Mouse (Mus musculus) liver, embryonic 12.5 days (tissue): ENCODE measurements around the gene Atp11b. TPM values are rescaled to one million over a fixed set of nuclear protein-coding genes. Genes with fewer than 3 reads are reported as not detected.

Experiments used
- ATAC-seq: fragments of 200-750 bp; cut with Nextera tagmentation; 2 replicates; pipeline ENCODE4 v1.8.0; 2017; ENCODE audit warnings: moderate number of reproducible peaks, mild to moderate bottlenecking, moderate library complexity
- H3K27ac ChIP-seq: fragments of 300-500 bp; sonication (generic); 2 replicates; pipeline ENCODE4 v1.5.1; 2016; ENCODE audit warnings: mild to moderate bottlenecking
- H3K27me3 ChIP-seq: fragments of 300-500 bp; sonication (generic); replicated peaks from 2 replicates; pipeline ENCODE4 v1.6.1; 2016; ENCODE audit warnings: mild to moderate bottlenecking, moderate library complexity
- H3K36me3 ChIP-seq: fragments of 300-500 bp; sonication (generic); 2 replicates; pipeline ENCODE4 v1.6.1; 2016; ENCODE audit warnings: mild to moderate bottlenecking, moderate library complexity
- H3K4me1 ChIP-seq: fragments of 300-500 bp; sonication (generic); 2 replicates; pipeline ENCODE4 v1.6.1; 2016
- H3K4me2 ChIP-seq: fragments of 300-500 bp; sonication (generic); 2 replicates; pipeline ENCODE4 v1.6.1; 2016; ENCODE audit warnings: mild to moderate bottlenecking, moderate library complexity
- H3K4me3 ChIP-seq: fragments of 300-500 bp; sonication (generic); 2 replicates; pipeline ENCODE4 v1.5.1; 2016; ENCODE audit warnings: mild to moderate bottlenecking, moderate library complexity
- H3K9ac ChIP-seq: fragments of 300-500 bp; sonication (generic); 2 replicates; pipeline ENCODE4 v1.6.1; 2016; ENCODE audit warnings: mild to moderate bottlenecking, moderate library complexity
- H3K9me3 ChIP-seq: fragments of 300-500 bp; sonication (generic); replicated peaks from 2 replicates; pipeline ENCODE4 v1.6.1; 2016; ENCODE audit warnings: mild to moderate bottlenecking, moderate library complexity
- WGBS: fragments of 180-500 bp; shearing (Covaris S2); methylation state at CpG from one replicate; pipeline ENCODE4 v1.1.7; 2016; ENCODE audit not compliant: insufficient replicate concordance; 5-methylcytosine and 5-hydroxymethylcytosine counted together
- polyA plus RNA-seq: library from polyadenylated mRNA; unstranded; fragments of >200 nt; fragmentation: Nextera tagmentation; extraction: Ambion mirVana; gene quantifications from 2 replicates; pipeline ENCODE4 v1.2.1, GENCODE M21; 2016

Atp11b gene
- 27.8 and 28.5 TPM in 2 replicates for polyA plus RNA-seq

DNA sequence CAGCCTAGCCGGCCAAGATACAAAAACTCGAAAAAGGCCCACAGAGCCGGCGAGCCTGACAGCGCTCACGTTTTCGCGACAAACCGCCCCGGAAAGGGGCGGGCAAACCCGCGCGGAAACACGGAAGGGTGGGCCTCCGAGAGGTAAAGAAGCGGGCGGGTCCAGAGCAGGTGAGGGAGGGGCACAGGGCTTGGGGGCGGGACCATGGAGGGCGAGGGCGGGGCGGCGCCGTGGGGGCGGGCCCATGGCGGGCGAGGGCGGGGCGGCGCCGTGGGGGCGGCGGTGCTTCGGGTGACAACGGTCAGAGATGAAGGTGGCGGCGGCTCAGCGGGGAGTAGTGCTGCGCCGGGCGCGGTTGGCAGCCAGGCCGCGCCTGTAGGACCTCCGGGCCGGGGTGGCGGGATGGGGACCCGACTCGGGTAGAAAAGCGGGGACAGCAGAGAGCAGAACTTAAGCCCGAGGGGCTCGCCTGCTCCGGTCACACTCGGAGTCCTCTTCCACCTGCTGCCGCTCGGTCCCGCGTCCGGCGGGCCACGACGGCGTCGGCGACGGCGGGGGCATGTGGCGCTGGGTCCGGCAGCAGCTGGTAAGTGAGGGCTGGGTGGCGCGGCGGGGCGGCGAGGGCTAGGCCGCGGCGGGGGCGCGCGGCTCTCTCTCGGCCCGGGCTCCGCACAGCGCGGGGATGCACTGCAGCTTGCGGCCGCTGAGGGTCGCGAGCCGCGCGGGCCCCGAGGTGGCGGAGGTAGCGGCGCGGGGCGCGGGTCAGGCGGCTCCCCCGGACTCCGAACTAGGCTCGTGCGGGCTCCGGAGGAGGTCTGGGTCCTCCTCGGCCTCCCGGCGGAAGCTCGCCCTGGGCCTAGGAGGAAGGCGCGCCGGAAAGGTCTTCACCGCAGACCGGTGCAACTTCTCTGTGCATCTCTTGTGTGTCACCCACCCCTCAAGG is at the start of gene Atp11b:
Atp11b (plus strand) TSS at position 282 of the 943 bp plus-strand sequence.
- Histone ChIP-seq H3K27ac (peak within 1 kb of the TSS; percentile 94), H3K27me3 (no peaks in the 10 kb centered on the region), H3K4me2 (peak within 1 kb of the TSS; percentile 92), H3K9ac (peak within 1 kb of the TSS; percentile 95), H3K9me3 (no peaks in the 10 kb centered on the region), H3K36me3 (no peaks in the 10 kb centered on the region), H3K4me3 (peak within 1 kb of the TSS; percentile 92), H3K4me1 (peaks cover 32% of the 10 kb centered on the region)
- peak; percentile 95 for ATAC-seq
- WGBS: 2% methylated on average over 89 of the region's 114 CpGs

DNA sequence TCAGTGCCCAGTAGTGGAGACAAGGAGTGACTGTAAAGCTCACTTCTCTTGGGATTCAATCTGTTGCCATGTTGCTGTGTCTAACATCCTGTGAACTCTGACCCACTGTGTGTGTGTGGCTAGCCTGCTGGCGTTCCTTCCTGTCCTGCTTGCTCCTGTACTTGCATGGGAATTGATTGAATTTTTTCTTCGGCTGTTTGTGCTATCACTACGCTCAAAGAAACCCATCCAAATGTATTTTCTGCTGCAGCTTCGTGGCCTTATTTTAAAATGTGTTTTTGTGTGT is 49.6 kb upstream of the Atp11b start:
- Histone ChIP-seq H3K9ac (no peak overlapping the region), H3K9me3 (no peaks in the 10 kb centered on the region), H3K27ac (no peak overlapping the region), H3K36me3 (no peaks in the 10 kb centered on the region), H3K4me2 (no peak overlapping the region), H3K4me1 (peaks cover 6% of the 10 kb centered on the region), H3K4me3 (no peak overlapping the region), H3K27me3 (no peaks in the 10 kb centered on the region)
- 69% methylated on average over 4 of the region's 4 CpGs for WGBS
- ATAC-seq: no peak

DNA sequence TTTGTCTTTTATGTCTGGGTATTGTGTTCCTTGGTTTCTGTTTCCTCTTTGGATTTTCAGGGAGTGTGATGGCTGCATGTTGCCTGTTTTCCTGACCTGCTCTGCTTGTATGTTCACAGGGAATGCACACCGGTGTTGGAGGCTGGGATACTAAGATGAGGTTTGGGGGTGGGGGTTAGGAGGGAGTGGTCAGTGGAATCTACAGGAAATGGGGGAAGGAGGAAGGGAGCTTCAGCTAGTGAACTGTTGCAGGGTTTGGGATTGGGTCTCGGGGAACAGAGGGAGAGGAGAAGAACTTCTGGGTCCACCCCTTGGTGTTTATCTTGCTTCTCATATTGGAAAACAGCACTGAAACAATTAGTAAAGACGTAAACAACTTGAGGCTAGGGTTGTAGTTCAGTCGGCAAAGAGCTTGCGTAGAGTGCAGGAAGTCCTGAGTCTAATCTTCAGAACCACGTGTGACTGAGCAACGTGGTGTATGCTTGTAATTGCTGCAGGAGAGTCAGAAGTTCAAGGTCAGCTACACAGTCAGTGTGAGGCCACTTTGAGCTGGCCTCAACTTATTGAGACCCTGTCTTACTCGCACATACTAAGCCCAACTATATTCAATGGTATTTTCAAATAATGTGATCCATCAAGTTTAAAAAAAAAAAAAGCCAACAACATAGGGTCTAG is 34.2 kb upstream of the Atp11b start:
- no peak overlapping the region for H3K9ac ChIP-seq
- no peaks in the 10 kb centered on the region for H3K9me3 ChIP-seq
- no peak overlapping the region for H3K4me2 ChIP-seq
- no peaks in the 10 kb centered on the region for H3K27me3 ChIP-seq
- peaks cover 14% of the 10 kb centered on the region for H3K4me1 ChIP-seq
- ATAC-seq: no peak
- no peak overlapping the region for H3K27ac ChIP-seq
- WGBS: 42% methylated on average over 8 of the region's 8 CpGs
- H3K4me3 ChIP-seq: no peak overlapping the region
- no peaks in the 10 kb centered on the region for H3K36me3 ChIP-seq

DNA sequence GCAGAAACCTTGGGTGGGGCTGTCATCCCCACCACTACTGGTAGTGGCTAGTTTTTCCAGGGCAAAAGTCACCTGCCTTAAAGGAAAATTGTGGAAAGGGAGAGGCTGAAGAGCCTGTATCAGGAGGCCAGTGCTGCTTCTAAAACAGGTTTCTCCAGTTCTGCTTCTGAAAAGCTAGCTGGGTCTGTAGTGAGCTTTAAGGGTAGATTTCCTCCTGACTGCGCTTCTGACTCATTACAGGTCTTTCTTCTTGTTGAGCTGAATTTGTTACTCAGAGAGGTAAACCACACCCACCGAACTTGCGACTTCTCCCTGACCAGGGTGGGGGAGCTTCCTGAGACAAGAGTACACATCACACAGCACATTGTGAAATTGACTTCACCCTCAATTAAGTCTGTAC is 33.1 kb upstream of the Atp11b start:
- Histone ChIP-seq H3K4me1 (peaks cover 14% of the 10 kb centered on the region), H3K4me2 (no peak overlapping the region), H3K9ac (no peak overlapping the region), H3K4me3 (no peak overlapping the region), H3K36me3 (no peaks in the 10 kb centered on the region), H3K27ac (no peak overlapping the region), H3K27me3 (no peaks in the 10 kb centered on the region), H3K9me3 (no peaks in the 10 kb centered on the region)
- WGBS: 25% methylated on average over 3 of the region's 3 CpGs
- no peak; the same call in 1 of the 2 replicates for ATAC-seq

DNA sequence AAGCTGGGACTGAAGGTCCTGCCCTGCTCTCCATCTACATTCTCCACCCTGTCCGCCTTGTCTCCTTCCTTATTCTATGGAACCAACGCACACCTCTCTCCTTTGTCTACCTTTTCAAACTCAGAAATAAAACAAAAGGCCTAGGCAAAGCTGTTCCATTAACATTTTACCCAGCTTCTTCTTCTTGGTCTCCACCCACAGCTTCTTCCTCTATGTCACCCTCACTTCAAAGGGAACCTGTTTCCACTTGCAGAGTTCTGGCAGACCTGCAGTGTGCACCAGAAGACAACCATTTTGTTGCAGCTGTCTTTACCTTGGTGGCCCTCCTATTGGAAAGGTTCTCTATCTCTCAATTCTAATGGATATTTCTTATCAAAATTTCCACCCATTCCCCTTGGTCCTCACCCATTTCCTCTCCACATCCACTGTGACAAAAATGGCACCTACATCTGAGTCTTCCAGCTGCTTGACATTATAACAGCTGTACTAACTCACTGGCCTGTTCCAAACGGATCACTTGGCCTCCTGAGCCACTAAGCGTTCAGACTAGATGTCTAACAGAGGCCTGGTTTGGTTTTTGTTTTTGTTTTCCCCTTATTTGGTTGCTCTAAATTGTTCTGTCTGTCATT is 32.0 kb upstream of the Atp11b start:
- H3K27ac ChIP-seq: no peak overlapping the region
- 66% methylated on average over 4 of the region's 4 CpGs for WGBS

DNA sequence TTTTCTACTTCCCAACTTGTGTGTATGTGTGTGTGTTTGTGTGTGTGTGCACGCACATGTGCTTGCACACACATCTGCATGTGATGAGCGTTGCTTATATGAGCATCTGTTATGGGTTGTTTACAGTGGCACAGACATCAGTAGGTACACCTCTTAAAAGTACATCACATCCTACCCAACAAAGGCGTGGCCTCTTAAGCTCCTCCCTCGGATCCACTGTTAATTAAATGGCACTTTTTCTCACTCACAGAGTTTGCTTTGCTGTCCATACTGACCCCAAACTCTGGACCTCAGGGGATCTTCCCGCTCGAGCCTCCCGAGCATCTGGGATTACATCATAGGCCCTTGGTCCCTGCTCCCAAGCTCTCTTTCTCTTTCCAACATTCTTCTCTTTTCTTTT is 31.1 kb upstream of the Atp11b start:
- no peaks in the 10 kb centered on the region for H3K27me3 ChIP-seq
- no peaks in the 10 kb centered on the region for H3K9me3 ChIP-seq
- ATAC-seq: no peak
- H3K4me2 ChIP-seq: no peak overlapping the region
- no peaks in the 10 kb centered on the region for H3K36me3 ChIP-seq
- no peak overlapping the region for H3K9ac ChIP-seq
- H3K27ac ChIP-seq: no peak overlapping the region
- peaks cover 14% of the 10 kb centered on the region for H3K4me1 ChIP-seq
- no peak overlapping the region for H3K4me3 ChIP-seq
- 75% methylated on average over 7 of the region's 7 CpGs for WGBS

More for the DNA sequence above, 32.0 kb upstream of the Atp11b start:
- Histone ChIP-seq H3K9me3 (no peaks in the 10 kb centered on the region), H3K4me3 (no peak overlapping the region), H3K36me3 (no peaks in the 10 kb centered on the region), H3K9ac (no peak overlapping the region), H3K4me1 (peaks cover 14% of the 10 kb centered on the region), H3K4me2 (no peak overlapping the region), H3K27me3 (no peaks in the 10 kb centered on the region)
- ATAC-seq: no peak

DNA sequence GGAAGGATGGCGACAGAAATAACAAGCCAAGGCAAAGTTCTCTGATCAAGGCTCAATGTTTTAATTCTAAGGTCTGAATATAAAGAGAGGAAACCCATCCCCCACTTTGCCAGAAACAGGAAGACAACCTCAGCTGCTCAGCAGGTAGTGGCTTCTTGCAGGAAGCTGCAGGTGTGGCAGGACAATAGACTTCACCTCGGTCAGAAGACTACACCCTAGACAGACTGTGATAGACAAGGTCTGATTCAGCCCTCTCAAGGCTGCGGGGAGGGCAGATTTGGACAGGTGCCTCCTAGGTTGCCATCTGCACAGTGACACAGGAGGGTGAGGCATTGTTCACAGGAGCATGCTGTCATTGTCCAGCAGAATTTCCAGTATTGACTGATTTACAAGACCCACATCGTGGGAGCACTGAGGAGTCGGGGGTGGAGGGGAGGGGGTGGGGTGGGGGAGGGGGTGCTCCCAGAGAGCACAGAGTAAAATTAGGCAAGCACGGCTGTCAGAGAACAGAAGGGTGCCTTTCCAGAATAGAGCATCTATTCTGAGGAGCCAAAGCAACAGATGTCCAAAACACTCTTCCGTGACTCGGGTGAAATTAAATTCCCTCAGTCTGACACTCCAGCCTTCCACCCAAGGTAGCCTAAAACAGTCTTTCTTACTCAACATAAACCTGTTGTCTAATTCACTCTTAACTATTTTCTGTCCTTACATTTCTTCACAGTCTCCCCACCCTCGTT is 30.2 kb upstream of the Atp11b start:
- no peak overlapping the region for H3K9ac ChIP-seq
- H3K36me3 ChIP-seq: no peaks in the 10 kb centered on the region
- ATAC-seq: no peak
- WGBS: 53% methylated on average over 9 of the region's 9 CpGs
- no peaks in the 10 kb centered on the region for H3K9me3 ChIP-seq
- no peaks in the 10 kb centered on the region for H3K27me3 ChIP-seq
- no peak overlapping the region for H3K4me3 ChIP-seq
- no peak overlapping the region for H3K4me2 ChIP-seq
- H3K27ac ChIP-seq: no peak overlapping the region
- peaks cover 14% of the 10 kb centered on the region for H3K4me1 ChIP-seq

DNA sequence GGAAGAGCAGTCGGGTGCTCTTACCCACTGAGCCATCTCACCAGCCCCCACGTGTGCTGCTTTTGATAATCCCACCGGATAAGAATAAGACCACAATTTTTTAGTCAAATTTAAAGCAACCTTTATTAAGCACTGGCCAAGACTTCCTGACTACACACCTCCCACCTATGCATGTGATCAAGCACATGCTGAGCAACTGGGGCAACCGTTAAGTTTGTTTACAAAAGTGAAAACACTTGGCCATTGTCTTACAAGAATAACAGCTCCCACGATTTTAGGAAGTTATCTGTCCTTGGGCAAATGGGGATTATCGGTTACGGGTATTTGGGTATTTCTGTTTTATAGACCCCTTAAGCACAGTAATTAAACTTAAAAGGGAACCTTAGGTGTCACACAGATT is 28.8 kb upstream of the Atp11b start:
- no peak overlapping the region for H3K4me2 ChIP-seq
- no peaks in the 10 kb centered on the region for H3K27me3 ChIP-seq
- no peak overlapping the region for H3K9ac ChIP-seq
- H3K4me1 ChIP-seq: peaks cover 14% of the 10 kb centered on the region
- no peak for ATAC-seq
- no peaks in the 10 kb centered on the region for H3K36me3 ChIP-seq
- H3K4me3 ChIP-seq: no peak overlapping the region
- WGBS: 63% methylated on average over 7 of the region's 7 CpGs
- no peaks in the 10 kb centered on the region for H3K9me3 ChIP-seq
- no peak overlapping the region for H3K27ac ChIP-seq

DNA sequence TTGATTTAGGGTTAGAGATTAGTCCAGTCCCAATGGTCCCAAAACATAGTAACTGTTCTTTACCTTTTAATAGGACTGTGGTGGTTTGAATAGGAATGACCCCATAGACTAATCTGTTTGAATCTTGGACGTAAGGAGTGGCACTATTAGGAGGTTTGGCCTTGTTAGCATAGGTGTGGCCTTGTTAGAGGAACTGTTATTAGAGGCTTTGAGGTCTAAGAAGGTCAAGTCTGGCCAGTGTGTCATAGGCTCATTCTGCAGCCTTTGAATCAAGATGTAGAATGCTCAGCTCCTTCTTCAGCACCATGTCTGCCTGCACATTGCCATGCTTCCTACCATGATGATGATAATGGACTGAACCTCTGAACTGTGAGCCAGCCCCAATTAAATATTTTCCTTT is 27.0 kb upstream of the Atp11b start:
- 48% methylated on average over 1 of the region's 1 CpGs for WGBS
- Histone ChIP-seq H3K36me3 (no peaks in the 10 kb centered on the region), H3K9me3 (no peaks in the 10 kb centered on the region), H3K4me2 (no peak overlapping the region), H3K4me1 (no peaks in the 10 kb centered on the region), H3K27me3 (no peaks in the 10 kb centered on the region), H3K27ac (no peak overlapping the region), H3K4me3 (no peak overlapping the region), H3K9ac (no peak overlapping the region)
- ATAC-seq: no peak

DNA sequence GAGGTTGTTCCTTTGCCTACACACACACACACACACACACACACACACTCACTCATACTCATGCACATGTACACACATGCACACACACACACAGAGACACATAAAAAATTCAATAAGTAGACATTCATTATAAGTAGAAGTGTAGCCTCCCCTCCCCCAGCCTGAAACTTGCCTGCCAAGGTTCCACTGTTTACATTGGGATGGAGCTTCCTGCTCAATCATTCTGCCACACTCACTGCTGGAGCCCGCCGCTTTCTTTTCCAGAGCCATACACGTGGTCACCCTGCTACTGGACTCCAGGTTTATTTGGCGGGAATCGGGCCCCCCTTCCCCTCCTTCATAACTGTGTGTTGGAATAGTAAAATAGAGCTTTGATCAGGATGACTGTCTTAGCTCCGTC is 24.4 kb upstream of the Atp11b start:
- no peak overlapping the region for H3K9ac ChIP-seq
- H3K36me3 ChIP-seq: no peaks in the 10 kb centered on the region
- H3K9me3 ChIP-seq: no peaks in the 10 kb centered on the region
- no peak overlapping the region for H3K4me2 ChIP-seq
- H3K27me3 ChIP-seq: no peaks in the 10 kb centered on the region
- H3K27ac ChIP-seq: no peak overlapping the region
- peaks cover 11% of the 10 kb centered on the region for H3K4me1 ChIP-seq
- no peak overlapping the region for H3K4me3 ChIP-seq
- WGBS: 67% methylated on average over 6 of the region's 6 CpGs
- ATAC-seq: no peak

DNA sequence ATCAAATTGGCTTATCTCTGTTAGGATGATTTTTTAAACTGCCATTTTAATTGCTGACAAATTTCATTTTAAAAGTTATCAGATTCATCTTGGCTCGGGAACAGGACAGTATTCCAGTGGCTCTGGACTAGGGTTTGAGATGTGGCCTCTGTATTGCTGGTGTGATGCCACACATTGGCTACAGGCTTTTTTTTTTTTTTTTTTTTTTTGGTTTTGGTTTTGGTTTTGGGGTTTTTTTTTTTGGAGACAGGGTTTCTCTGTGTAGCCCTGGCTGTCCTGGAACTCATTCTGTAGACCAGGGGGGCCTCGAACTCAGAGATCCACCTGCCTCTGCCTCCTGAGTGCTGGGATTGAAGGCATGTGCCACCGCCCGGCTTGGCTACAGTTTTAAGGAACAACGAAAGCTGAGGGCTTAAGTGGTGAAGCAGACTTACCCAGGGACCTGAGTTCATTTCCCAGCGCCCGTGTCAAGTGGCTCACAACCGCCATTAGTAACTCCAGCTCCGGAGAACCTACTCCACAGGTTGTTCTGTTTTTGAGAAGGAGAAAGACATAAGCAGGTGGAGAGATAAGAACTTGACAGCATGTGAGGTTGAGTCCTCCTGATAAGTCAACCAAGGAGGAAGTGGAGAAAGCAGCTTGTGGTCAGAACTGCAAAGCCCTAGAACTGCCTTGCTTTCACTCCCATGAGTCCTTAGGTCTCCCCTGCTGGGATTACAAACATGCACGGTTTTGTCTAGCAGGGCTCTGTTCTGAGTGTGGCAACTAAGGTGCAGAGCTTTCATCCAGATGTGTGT is 21.7 kb upstream of the Atp11b start:
- Histone ChIP-seq H3K4me1 (peaks cover 11% of the 10 kb centered on the region), H3K36me3 (no peaks in the 10 kb centered on the region), H3K27me3 (no peaks in the 10 kb centered on the region), H3K27ac (no peak overlapping the region), H3K4me3 (no peak overlapping the region; the same call in 1 of the 2 replicates), H3K9me3 (no peaks in the 10 kb centered on the region), H3K9ac (no peak overlapping the region), H3K4me2 (peak overlapping the region; percentile 50)
- WGBS: 19% methylated on average over 10 of the region's 10 CpGs
- ATAC-seq: peak; percentile 42
